Mouse (Mus musculus) lung, postnatal 25 days (tissue): ENCODE results near the gene Rnf145.

Source experiments
- DNase-seq: peaks from one replicate; pipeline ENCODE4 v3.0.0; 2022; ENCODE audit warnings: low spot score

The Rnf145 gene

GRCm38 (mm10) chr11:44518281-44519095 lies at the start of gene Rnf145:
Rnf145 (plus strand) TSS chr11:44518964.
- DNase-seq = peak; percentile 61

GRCm38 (mm10) chr11:44469646-44470431 lies 48.9 kb upstream of the Rnf145 start:
- DNase-seq = peak; percentile 19

GRCm38 (mm10) chr11:44470432-44471336 lies 48.1 kb upstream of the Rnf145 start, which contains the start of gene Ublcp1:
Ublcp1 (minus strand) TSS chr11:44470498.
- DNase-seq = peak; percentile 96

GRCm38 (mm10) chr11:44471337-44471995 lies 47.3 kb upstream of the Rnf145 start:
- DNase-seq = no peak

GRCm38 (mm10) chr11:44475467-44475866 lies 43.3 kb upstream of the Rnf145 start:
- DNase-seq = no peak

- DNase-seq = no peak
These were observed 42.3 kb upstream of the Rnf145 start for GRCm38 (mm10) chr11:44476445-44476844.

GRCm38 (mm10) chr11:44478382-44478781 lies 40.4 kb upstream of the Rnf145 start:
- no peak for DNase-seq

GRCm38 (mm10) chr11:44480246-44480645 lies 38.5 kb upstream of the Rnf145 start:
- no peak for DNase-seq

- DNase-seq = no peak
These were observed 33.6 kb upstream of the Rnf145 start for GRCm38 (mm10) chr11:44485089-44485736.

GRCm38 (mm10) chr11:44489117-44489516 lies 29.6 kb upstream of the Rnf145 start:
- no peak for DNase-seq

- no peak for DNase-seq
These were observed 24.0 kb upstream of the Rnf145 start for GRCm38 (mm10) chr11:44494643-44495323.

GRCm38 (mm10) chr11:44496217-44496616 lies 22.5 kb upstream of the Rnf145 start:
- DNase-seq = peak; percentile 43

GRCm38 (mm10) chr11:44498412-44499272 lies 20.1 kb upstream of the Rnf145 start:
- no peak for DNase-seq

- DNase-seq = no peak
These were observed 17.8 kb upstream of the Rnf145 start for GRCm38 (mm10) chr11:44500966-44501365.

- DNase-seq = no peak
These were observed 17.3 kb upstream of the Rnf145 start for GRCm38 (mm10) chr11:44501477-44501876.

GRCm38 (mm10) chr11:44502931-44503330 lies 15.8 kb upstream of the Rnf145 start:
- no peak for DNase-seq

- DNase-seq = no peak
These were observed 14.6 kb upstream of the Rnf145 start for GRCm38 (mm10) chr11:44504146-44504545.

- no peak for DNase-seq
These were observed 14.0 kb upstream of the Rnf145 start for GRCm38 (mm10) chr11:44504761-44505160.

- no peak for DNase-seq
These were observed 9.9 kb upstream of the Rnf145 start for GRCm38 (mm10) chr11:44508876-44509275.
